Mouse (Mus musculus) heart, embryonic 15.5 days (tissue): ENCODE data around the gene Rasgrp3. TPM values are rescaled to one million over a fixed set of nuclear protein-coding genes. Genes with fewer than 3 reads are reported as not detected.
A peak's percentile ranks its signal among the peaks of the same experiment; 100 is the strongest.

Experiments
- ATAC-seq: fragments of 200-750 bp; cut with Nextera tagmentation; replicated peaks from 2 replicates; pipeline ENCODE4 v1.8.0; 2017; ENCODE audit warnings: low read depth, moderate TSS enrichment; ENCODE audit not compliant: insufficient number of reproducible peaks, insufficient read depth, low FRiP score
- H3K27ac ChIP-seq: fragments of 300-500 bp; sonication (generic); 2 replicates; pipeline ENCODE4 v1.5.1; 2015; ENCODE audit warnings: mild to moderate bottlenecking, inconsistent platforms
- H3K27me3 ChIP-seq: fragments of 300-500 bp; sonication (generic); 2 replicates; pipeline ENCODE4 v1.6.1; 2015; ENCODE audit warnings: inconsistent platforms
- H3K36me3 ChIP-seq: fragments of 300-500 bp; sonication (generic); 2 replicates; pipeline ENCODE4 v1.6.1; 2015; ENCODE audit warnings: mild to moderate bottlenecking, inconsistent platforms
- H3K4me1 ChIP-seq: fragments of 300-500 bp; sonication (generic); replicated peaks from 2 replicates; pipeline ENCODE4 v1.6.1; 2015; ENCODE audit warnings: inconsistent platforms
- H3K4me2 ChIP-seq: fragments of 300-500 bp; sonication (generic); 2 replicates; pipeline ENCODE4 v1.6.1; 2015; ENCODE audit warnings: inconsistent platforms, mild to moderate bottlenecking, moderate library complexity
- H3K4me3 ChIP-seq: fragments of 300-500 bp; sonication (generic); 2 replicates; pipeline ENCODE4 v1.5.1; 2015; ENCODE audit warnings: mild to moderate bottlenecking, inconsistent platforms
- H3K9ac ChIP-seq: fragments of 300-500 bp; sonication (generic); 2 replicates; pipeline ENCODE4 v1.6.1; 2015; ENCODE audit warnings: mild to moderate bottlenecking, inconsistent platforms
- H3K9me3 ChIP-seq: fragments of 300-500 bp; sonication (generic); replicated peaks from 2 replicates; pipeline ENCODE4 v1.6.1; 2016; ENCODE audit warnings: inconsistent platforms
- WGBS: fragments of 180-500 bp; shearing (Covaris S2); methylation state at CpG from one replicate; pipeline ENCODE4 v1.1.7; 2015; ENCODE audit warnings: mixed read lengths; 5-methylcytosine and 5-hydroxymethylcytosine counted together
- polyA plus RNA-seq: library from polyadenylated mRNA; unstranded; fragments of >200 nt; fragmentation: Nextera tagmentation; extraction: Ambion mirVana; gene quantifications from 2 replicates; pipeline ENCODE4 v1.2.1, GENCODE M21; 2015

The Rasgrp3 gene
- polyA plus RNA-seq, 1 experiment from 2014 or later: 20.1 TPM

DNA sequence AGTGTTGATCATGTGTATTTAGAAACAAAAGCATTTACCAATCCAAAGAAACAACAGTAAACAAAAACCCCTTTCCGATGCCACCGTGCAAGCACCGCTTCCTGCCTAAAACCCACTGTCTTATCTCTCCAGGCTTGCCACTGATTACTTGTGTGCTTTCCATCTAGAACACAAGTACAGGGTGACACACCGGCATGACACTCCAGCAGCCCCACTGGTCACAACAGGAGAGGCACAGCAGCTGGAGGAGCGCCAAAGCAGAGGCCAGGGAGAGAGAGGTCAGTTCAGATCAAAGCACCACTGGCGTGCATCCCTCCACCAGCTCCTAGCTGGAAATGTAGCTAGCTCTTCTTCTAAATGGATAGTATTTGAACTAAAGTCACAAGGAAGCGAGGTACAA lies 108.6 kb downstream of the Rasgrp3 start:
- no peak overlapping the region for H3K4me3 ChIP-seq
- H3K27ac ChIP-seq: 0 out of 2 replicates have a peak overlapping the region, but pooled peaks have one; percentile 33
- no peak overlapping the region for H3K9ac ChIP-seq
- peak; percentile 35; the same call in 1 of the 2 replicates for ATAC-seq
- H3K36me3 ChIP-seq: peaks cover 28% of the 10 kb centered on the region
- 30% methylated on average over 7 of the region's 7 CpGs for WGBS
- H3K27me3 ChIP-seq: no peaks in the 10 kb centered on the region
- H3K4me2 ChIP-seq: no peak overlapping the region
- peaks cover 17% of the 10 kb centered on the region for H3K4me1 ChIP-seq
- H3K9me3 ChIP-seq: no peaks in the 10 kb centered on the region

DNA sequence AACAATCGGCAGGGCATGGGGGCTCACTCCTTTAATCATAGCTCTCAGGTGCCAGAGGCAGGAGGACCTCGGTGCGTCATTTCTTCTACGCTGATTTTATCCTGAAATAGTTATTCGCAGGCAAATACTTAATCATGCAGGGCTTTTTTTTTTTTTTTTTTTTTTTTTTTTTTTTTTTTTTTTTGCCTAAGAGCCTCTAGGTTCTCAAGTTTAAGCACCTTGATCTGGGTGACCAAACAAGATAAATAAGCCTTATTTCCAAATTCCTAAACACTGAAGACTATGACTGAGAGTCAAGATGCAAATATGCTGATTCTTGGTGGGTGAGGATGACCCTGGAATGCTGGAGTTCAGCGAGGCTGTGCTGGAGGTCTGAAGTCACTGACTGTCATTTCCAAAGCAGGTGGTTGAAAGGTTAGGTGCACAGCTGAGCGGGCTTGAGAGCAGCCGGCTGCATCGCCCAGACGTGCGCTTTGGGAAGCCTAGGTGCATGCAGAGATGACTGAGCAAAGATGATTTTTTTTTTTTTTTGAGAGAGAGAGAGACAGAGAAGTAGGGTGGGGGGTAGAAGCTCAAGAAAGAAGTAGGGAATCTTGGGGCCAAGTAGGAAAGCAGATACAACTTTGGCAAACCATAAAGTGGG lies 115.2 kb downstream of the Rasgrp3 start:
- Histone ChIP-seq H3K4me1 (peaks cover 14% of the 10 kb centered on the region), H3K27me3 (no peaks in the 10 kb centered on the region), H3K4me2 (peak overlapping the region; percentile 84), H3K9ac (peak overlapping the region; percentile 87), H3K27ac (peak overlapping the region; percentile 78), H3K4me3 (peak overlapping the region; percentile 96), H3K9me3 (no peaks in the 10 kb centered on the region), H3K36me3 (peaks cover 16% of the 10 kb centered on the region)
- WGBS: 35% methylated on average over 11 of the region's 11 CpGs
- no peak for ATAC-seq

DNA sequence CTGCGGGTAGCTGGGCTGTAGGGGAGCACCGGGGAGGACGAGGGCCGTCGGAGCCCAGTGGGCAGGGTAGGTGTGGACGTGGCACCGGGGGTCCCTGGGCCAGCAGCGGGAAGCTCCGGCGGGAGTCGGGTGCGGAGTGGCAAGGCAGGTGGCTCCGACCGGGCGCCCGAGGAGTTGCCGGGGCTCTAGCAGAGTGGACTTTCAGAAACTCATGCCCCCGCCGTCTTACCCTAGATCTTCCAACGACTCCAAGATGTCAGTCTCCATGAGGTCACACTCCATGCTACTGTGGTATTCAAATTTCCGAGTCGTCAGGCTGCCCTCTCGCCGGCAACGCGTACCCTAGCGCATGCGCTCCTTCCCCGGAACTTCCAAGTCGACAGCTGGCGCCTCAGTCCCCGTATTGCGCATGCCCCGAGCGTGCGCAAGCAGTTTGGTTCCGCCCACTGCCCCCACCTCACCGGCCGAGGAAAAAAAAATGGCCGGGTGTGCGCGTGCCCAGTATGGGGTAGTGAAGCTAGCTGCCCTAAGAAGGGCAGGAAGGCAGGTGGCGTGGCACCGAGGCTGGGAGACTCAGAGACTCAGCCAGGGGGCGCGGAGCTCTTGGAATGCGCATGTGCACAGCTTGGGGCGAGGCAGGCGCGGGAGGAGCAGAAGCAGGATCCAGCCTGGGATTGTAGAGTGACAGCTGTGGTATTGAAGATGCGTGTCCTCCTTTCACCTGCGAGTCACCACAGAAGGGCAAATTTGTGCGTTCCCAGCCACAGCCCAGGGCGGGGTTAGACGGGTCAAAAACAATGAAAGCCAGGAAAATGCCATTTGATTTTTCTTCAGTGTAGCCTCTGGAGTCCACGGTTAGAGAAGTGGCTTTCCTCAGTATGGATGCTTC lies 116.1 kb downstream of the Rasgrp3 start, which contains the start of gene Fam98a:
Gene Fam98a, minus strand, starts transcription at position 435 of the 889 bp plus-strand sequence.
- Histone ChIP-seq H3K9me3 (no peaks in the 10 kb centered on the region), H3K36me3 (peaks cover 8% of the 10 kb centered on the region), H3K4me1 (peaks cover 14% of the 10 kb centered on the region), H3K27ac (peak within 1 kb of the TSS; percentile 78), H3K4me2 (peak within 1 kb of the TSS; percentile 88), H3K4me3 (peak within 1 kb of the TSS; percentile 96), H3K9ac (peak within 1 kb of the TSS; percentile 87), H3K27me3 (no peaks in the 10 kb centered on the region)
- under 1% methylated on average over 56 of the region's 56 CpGs for WGBS
- ATAC-seq: peak; percentile 98

DNA sequence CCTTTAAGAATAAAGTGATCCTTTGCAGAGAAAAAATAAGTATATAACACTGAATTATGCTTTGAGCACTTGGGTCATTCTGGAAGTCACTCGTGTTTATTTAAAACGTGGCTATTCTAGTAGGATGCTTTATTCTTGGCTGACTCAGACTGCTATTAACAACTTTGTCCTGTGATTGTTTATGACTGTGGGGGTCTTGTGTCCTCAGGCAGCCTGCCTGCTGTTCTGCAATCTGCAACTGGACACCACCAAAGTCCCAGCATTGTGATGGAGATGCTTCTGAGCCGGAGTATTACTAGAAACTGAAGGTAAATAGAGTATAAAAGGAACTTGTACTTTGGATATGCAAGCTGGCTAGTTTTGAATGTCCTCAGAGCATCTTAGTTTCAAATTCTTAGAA lies 121.3 kb downstream of the Rasgrp3 start:
- Histone ChIP-seq H3K27me3 (no peaks in the 10 kb centered on the region), H3K9me3 (no peaks in the 10 kb centered on the region), H3K27ac (no peak overlapping the region), H3K4me2 (no peak overlapping the region), H3K4me1 (peaks cover 5% of the 10 kb centered on the region), H3K9ac (no peak overlapping the region), H3K4me3 (no peak overlapping the region), H3K36me3 (no peaks in the 10 kb centered on the region)
- WGBS: 58% methylated on average over 3 of the region's 3 CpGs
- ATAC-seq: no peak

DNA sequence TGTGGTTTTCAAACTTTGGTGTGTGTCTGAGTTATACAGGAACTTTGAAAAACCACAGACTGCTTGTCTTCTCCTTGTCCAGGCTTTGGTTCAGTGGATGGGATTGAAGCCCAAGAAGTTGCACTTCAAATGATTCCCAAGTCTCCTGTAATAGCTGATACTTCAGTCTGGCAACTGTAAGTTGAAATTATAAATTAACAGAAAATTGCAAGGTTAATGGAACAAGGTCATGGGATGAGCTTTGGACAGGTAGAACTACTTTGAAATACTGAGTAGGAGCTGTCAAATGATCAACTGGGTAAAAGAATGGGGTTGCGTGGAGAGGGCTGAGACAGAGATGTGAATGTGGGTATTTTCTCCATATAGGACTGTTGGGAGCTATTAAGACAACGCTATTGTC lies 122.3 kb downstream of the Rasgrp3 start:
- ATAC-seq: no peak
- no peak overlapping the region for H3K4me3 ChIP-seq
- WGBS: 86% methylated on average over 2 of the region's 2 CpGs

DNA sequence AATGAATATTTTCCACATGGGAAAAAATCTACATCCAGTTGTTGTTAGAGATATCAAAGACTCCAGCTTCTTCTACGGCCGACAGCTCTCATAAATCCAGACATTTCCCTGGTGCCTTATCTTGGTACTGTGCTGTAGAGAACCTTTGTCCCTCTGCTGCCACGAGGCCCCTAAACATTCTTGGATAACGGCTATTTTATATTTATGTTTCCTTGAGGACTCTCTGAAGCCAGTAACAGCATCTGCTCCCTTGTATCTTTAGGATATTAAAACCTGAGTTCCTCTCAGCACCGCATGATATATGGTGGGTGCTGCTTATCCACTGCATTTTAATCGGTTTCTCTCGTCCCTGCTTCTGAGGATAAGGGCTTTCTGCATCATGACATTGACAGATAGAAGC lies 139.9 kb downstream of the Rasgrp3 start:
- Histone ChIP-seq H3K36me3 (no peaks in the 10 kb centered on the region), H3K27me3 (no peaks in the 10 kb centered on the region), H3K4me1 (no peaks in the 10 kb centered on the region), H3K4me3 (no peak overlapping the region), H3K4me2 (no peak overlapping the region), H3K9ac (no peak overlapping the region), H3K9me3 (no peaks in the 10 kb centered on the region), H3K27ac (no peak overlapping the region)
- WGBS: 33% methylated on average over 7 of the region's 7 CpGs
- no peak for ATAC-seq

More for the DNA sequence above, 122.3 kb downstream of the Rasgrp3 start:
- H3K27me3 ChIP-seq: no peaks in the 10 kb centered on the region
- H3K4me2 ChIP-seq: no peak overlapping the region
- no peaks in the 10 kb centered on the region for H3K36me3 ChIP-seq
- H3K9ac ChIP-seq: no peak overlapping the region
- no peaks in the 10 kb centered on the region for H3K4me1 ChIP-seq
- no peaks in the 10 kb centered on the region for H3K9me3 ChIP-seq
- no peak overlapping the region for H3K27ac ChIP-seq

Other genes starting within 250 kb of the Rasgrp3 start
- gene Fam98a, start 116.0 kb downstream of the Rasgrp3 start, polyA plus RNA-seq: 21.5 and 23.5 TPM in 2 replicates